Mouse (Mus musculus) heart, embryonic 16.5 days (tissue): ENCODE data around the gene Gpr21. TPM values are rescaled to one million over a fixed set of nuclear protein-coding genes. Genes with fewer than 3 reads are reported as not detected.

Source experiments
- ATAC-seq: fragments of 200-750 bp; cut with Nextera tagmentation; replicated peaks from 2 replicates; pipeline ENCODE4 v1.8.0; 2017; ENCODE audit warnings: moderate number of reproducible peaks; ENCODE audit not compliant: insufficient read depth, low FRiP score; ENCODE audit errors: extremely low read depth
- H3K27ac ChIP-seq: fragments of 300-500 bp; sonication (generic); 2 replicates; pipeline ENCODE4 v1.5.1; 2014; ENCODE audit warnings: mild to moderate bottlenecking, low read length, control low read depth, moderate library complexity
- H3K27me3 ChIP-seq: fragments of 300-500 bp; sonication (generic); 2 replicates; pipeline ENCODE4 v1.6.1; 2014; ENCODE audit warnings: low read length, mixed read lengths; ENCODE audit not compliant: control insufficient read depth, insufficient read depth
- H3K36me3 ChIP-seq: fragments of 300-500 bp; sonication (generic); 2 replicates; pipeline ENCODE4 v1.6.1; 2014; ENCODE audit not compliant: control insufficient read depth, insufficient read depth
- H3K4me1 ChIP-seq: fragments of 300-500 bp; sonication (generic); 2 replicates; pipeline ENCODE4 v1.6.1; 2014; ENCODE audit warnings: low read length, mixed read lengths; ENCODE audit not compliant: control insufficient read depth, insufficient read depth
- H3K4me2 ChIP-seq: fragments of 300-500 bp; sonication (generic); 2 replicates; pipeline ENCODE4 v1.6.1; 2014; ENCODE audit warnings: low read depth, mild to moderate bottlenecking, control low read depth, low read length
- H3K4me3 ChIP-seq: fragments of 300-500 bp; sonication (generic); 2 replicates; pipeline ENCODE4 v1.5.1; 2014; ENCODE audit warnings: mild to moderate bottlenecking, control low read depth, low read length
- H3K9ac ChIP-seq: fragments of 300-500 bp; sonication (generic); 2 replicates; pipeline ENCODE4 v1.6.1; 2014; ENCODE audit warnings: low read length, control low read depth
- H3K9me3 ChIP-seq: fragments of 300-500 bp; sonication (generic); replicated peaks from 2 replicates; pipeline ENCODE4 v1.6.1; 2016; ENCODE audit warnings: low read length; ENCODE audit not compliant: control insufficient read depth
- WGBS: fragments of 180-500 bp; shearing (Covaris S2); extraction: QIAGEN DNeasy Blood & Tissue Kit; methylation state at CpG from one replicate; pipeline ENCODE4 v1.1.7; 2014; 5-methylcytosine and 5-hydroxymethylcytosine counted together
- polyA plus RNA-seq: library from polyadenylated mRNA; unstranded; fragments of >200 nt; fragmentation: Nextera tagmentation; extraction: Ambion mirVana; gene quantifications from 2 replicates; pipeline ENCODE4 v1.2.1, GENCODE M21; 2015

Gene Gpr21
- polyA plus RNA-seq, 1 experiment from 2014 or later, result 1.2 TPM

DNA sequence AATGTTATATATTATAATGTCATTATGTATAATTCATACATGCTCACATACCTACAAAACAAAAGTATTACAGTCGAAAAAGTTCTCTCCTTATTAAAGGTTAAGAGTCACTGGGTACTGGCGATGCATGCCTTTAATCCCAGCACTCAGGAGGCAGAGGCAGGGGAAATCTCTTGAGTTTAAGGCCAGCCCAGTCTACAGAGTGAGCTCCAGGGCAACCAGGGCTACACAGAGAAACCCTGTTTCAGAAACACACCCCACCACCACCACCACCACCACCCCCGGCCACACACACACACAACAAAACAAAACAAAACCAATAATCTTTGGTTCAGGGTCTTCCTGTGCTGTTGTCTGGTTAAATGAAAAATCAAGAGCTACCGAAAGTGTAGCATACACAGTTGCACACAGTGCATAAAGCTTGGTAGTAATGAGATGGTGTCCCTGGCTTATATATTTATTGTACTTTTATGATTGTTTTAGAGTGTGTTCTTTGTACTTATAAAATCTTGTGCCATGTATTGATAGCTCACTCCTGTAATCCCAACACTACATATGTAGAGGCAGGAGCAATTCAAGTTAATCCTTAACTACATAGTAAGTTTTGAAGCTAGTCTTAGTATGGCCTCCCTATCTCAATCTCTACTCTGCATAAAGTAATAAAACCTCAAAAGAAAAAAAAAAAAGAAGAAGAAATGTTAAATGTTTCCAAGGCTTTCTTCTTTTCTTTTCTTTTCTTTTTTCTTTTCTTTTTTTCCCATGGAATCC is 4.8 kb upstream of the Gpr21 start:
- H3K27ac ChIP-seq, result no peak overlapping the region

DNA sequence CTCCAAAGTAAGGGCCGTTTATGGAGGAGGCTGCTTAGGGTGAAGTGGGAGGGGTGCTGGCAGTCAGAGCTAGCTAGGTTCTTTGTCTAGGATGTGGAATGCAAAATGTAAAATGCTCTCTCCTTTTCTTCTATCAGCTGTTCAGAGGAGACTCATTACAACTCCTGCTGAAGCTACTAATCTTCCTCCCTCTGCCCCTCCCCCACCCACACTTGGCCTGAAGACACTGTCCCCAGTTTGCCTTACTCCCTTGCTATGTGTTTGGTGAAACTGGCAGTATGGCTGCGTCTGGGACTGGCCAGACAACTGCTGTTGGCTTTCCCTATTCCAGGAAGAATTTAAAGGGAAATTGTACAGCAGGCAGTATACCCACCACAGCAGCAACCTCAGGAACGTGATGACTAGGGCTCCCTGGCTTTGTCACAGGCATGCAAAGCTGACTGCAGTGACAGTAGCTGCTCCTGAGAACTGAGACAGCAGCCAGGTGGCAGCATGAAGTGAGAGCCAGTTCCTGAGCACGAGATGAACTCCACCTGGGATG is 860 bp downstream of the Gpr21 start:
- H3K27me3 ChIP-seq, result no peaks in the 10 kb centered on the region
- ATAC-seq, result no peak
- H3K4me2 ChIP-seq, result peak overlapping the region; percentile 21; the same call in 1 of the 2 replicates
- H3K4me1 ChIP-seq, result peaks cover 6% of the 10 kb centered on the region; the same call in 1 of the 2 replicates
- 46% methylated on average over 4 of the region's 4 CpGs for WGBS
- peak overlapping the region; percentile 14; the same call in 1 of the 2 replicates for H3K4me3 ChIP-seq
- H3K27ac ChIP-seq, result no peak overlapping the region
- H3K9ac ChIP-seq, result no peak overlapping the region
- no peaks in the 10 kb centered on the region for H3K9me3 ChIP-seq
- H3K36me3 ChIP-seq, result peaks cover 5% of the 10 kb centered on the region

More for the DNA sequence above, 4.8 kb upstream of the Gpr21 start:
- Histone ChIP-seq H3K4me3 (no peak overlapping the region), H3K36me3 (peaks cover 16% of the 10 kb centered on the region), H3K9me3 (no peaks in the 10 kb centered on the region), H3K9ac (no peak overlapping the region), H3K27me3 (no peaks in the 10 kb centered on the region), H3K4me2 (no peak overlapping the region), H3K4me1 (no peaks in the 10 kb centered on the region)
- no peak for ATAC-seq
- WGBS, result 87% methylated on average over 4 of the region's 4 CpGs

DNA sequence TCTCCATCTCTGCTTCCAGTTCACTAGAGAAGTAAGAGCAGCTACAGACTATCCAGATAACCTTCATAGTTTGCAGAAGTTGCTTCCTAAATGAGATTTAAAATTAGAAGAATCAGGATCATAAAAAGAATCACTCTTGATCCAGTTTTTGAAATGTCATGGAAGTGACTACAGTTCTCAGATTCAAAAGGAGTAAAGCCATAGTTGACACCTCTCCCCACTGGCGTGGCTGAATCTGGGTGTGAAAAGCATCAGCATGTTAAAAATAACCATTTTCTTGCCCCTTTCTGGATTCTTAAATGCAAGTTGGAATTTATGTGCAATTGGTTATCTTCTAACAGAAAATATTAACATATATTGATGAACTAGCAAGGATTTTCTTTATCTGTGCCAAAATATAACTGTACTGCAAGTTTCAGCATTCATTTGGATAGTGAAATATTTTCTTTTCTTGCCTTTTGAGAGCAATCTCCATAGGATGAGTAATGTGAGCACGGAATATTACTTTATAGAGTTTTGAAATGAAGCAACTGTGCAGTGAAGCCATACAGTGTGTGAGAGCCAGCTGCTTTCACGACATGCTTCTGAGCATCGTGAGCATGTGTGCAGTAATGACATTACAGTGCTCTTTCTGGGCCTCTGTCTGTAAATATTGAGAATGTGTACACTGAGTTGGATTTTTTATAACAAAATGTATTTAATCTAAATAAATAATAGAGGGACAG is 2.6 kb downstream of the Gpr21 start:
- Histone ChIP-seq H3K4me2 (no peak overlapping the region), H3K9me3 (no peaks in the 10 kb centered on the region), H3K4me1 (peaks cover 6% of the 10 kb centered on the region; the same call in 1 of the 2 replicates), H3K36me3 (peaks cover 2% of the 10 kb centered on the region; the same call in 1 of the 2 replicates), H3K4me3 (no peak overlapping the region), H3K27me3 (no peaks in the 10 kb centered on the region), H3K9ac (no peak overlapping the region), H3K27ac (no peak overlapping the region)
- no peak for ATAC-seq
- 84% methylated on average over 4 of the region's 4 CpGs for WGBS

DNA sequence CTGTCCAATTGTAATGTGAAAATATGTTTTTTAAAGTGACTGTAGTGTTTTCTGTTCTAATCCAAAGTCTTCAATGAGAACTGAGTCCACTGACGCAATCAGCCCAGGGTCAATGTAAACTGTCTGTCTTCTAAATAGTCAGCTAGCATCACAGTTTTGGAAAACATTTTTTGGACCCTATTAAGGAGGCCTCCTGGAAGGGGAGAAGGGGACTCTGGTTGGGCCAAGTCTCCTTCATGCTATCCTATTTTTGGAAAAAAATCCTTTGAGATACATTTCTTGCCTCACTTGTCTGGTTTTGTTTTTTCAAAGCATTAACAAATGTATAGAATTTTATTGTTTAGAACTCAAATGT is 3.1 kb downstream of the Gpr21 start:
- Histone ChIP-seq H3K4me1 (peaks cover 6% of the 10 kb centered on the region; the same call in 1 of the 2 replicates), H3K4me3 (no peak overlapping the region), H3K27ac (no peak overlapping the region), H3K27me3 (no peaks in the 10 kb centered on the region), H3K4me2 (no peak overlapping the region), H3K36me3 (peaks cover 2% of the 10 kb centered on the region; the same call in 1 of the 2 replicates), H3K9me3 (no peaks in the 10 kb centered on the region), H3K9ac (no peak overlapping the region)
- WGBS, result 89% methylated on average over 1 of the region's 1 CpGs
- no peak for ATAC-seq

DNA sequence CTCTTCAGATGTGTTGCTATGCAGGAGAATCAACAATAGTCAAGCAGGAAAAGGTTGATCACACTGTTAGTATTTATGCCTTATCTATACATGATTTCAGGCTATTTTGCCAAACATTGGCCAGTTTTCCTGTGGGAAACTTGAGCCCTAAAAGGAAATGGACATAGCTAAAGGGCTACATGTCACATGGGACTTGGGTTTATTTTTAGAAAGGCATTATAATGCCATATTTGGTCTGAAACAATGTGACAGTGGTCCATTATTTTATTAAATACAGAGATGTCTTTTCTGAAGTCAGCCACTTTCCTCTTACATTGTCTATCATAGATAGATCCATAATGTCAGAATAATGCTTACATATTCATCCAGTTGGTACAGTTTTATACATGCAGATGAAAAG is 11.5 kb downstream of the Gpr21 start:
- ATAC-seq, result no peak

DNA sequence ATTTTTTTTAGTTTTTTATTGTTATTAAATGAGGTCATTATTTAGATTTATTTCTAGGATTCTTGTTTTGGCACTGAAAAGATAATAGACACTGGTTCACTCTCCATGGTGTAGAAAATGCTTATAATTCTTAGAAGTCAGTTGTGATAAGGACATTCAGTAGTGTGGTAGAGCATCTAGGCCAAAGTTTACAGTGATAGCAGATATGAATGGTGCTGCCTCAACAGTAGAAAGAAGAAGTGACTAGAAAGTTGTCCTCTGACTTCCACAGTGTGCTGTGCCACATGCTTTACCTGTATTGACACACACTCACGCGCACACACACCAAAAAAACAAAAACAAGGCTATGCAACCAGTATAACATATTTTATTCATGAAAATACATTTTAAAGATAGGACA is 13.3 kb downstream of the Gpr21 start:
- H3K27ac ChIP-seq, result no peak overlapping the region
- no peak overlapping the region for H3K4me3 ChIP-seq
- ATAC-seq, result no peak
- 92% methylated on average over 2 of the region's 2 CpGs for WGBS
- H3K4me1 ChIP-seq, result peaks cover 7% of the 10 kb centered on the region
- H3K4me2 ChIP-seq, result no peak overlapping the region
- no peaks in the 10 kb centered on the region for H3K9me3 ChIP-seq
- H3K36me3 ChIP-seq, result peaks cover 5% of the 10 kb centered on the region; the same call in 1 of the 2 replicates
- H3K9ac ChIP-seq, result no peak overlapping the region
- no peaks in the 10 kb centered on the region for H3K27me3 ChIP-seq

More for the DNA sequence above, 11.5 kb downstream of the Gpr21 start:
- Histone ChIP-seq H3K27me3 (no peaks in the 10 kb centered on the region), H3K4me2 (no peak overlapping the region), H3K36me3 (no peaks in the 10 kb centered on the region; the same call in 1 of the 2 replicates), H3K4me1 (peaks cover 7% of the 10 kb centered on the region), H3K9me3 (no peaks in the 10 kb centered on the region), H3K4me3 (no peak overlapping the region), H3K9ac (no peak overlapping the region), H3K27ac (0 out of 2 replicates have a peak overlapping the region, but pooled peaks have one; percentile 8)

DNA sequence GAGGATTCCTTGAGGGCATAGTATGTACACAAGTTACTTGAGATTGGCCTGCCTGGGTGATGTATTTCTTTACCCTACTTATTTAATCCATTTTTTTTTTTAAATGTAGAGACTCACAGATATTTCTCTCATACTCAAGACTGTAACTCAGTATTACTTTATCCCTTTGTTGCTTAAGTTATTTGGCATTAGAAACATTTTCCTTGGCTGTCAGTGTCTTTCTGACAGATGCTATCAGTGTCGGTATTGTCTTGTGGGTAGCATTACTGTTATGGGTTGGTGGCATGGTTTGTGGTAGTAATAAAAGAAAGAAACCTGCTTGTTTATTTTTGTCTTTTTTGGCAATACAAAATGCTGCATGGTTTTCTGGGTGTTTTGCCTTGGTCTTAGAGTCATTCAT is 14.6 kb downstream of the Gpr21 start:
- H3K27ac ChIP-seq, result no peak overlapping the region
- peaks cover 5% of the 10 kb centered on the region; the same call in 1 of the 2 replicates for H3K36me3 ChIP-seq
- H3K27me3 ChIP-seq, result no peaks in the 10 kb centered on the region
- ATAC-seq, result no peak
- H3K9ac ChIP-seq, result no peak overlapping the region
- H3K9me3 ChIP-seq, result no peaks in the 10 kb centered on the region
- WGBS, result 80% methylated on average over 1 of the region's 1 CpGs
- no peak overlapping the region for H3K4me2 ChIP-seq
- H3K4me3 ChIP-seq, result no peak overlapping the region
- H3K4me1 ChIP-seq, result peaks cover 7% of the 10 kb centered on the region

DNA sequence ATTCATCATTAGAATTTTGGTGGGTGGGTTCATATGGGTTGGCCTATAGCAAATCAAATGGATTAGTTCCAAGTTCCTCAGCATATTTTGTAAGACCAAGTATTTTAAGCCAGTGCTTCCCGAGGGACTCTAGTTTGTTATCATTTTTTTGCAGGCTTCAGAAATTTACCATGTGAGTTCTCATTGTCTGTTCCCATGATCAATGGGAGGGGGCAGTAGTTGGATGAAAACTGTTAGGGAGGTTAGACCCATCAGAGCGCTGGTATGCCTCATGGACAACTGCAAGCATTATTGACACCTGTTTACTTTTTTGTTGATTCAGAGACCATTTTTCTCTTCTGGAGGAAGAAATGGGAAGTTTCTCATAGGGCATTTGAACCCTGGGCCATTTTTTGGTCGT is 15.5 kb downstream of the Gpr21 start:
- ATAC-seq, result no peak
- Histone ChIP-seq H3K4me2 (no peak overlapping the region), H3K4me1 (peaks cover 7% of the 10 kb centered on the region), H3K36me3 (peaks cover 5% of the 10 kb centered on the region), H3K9me3 (no peaks in the 10 kb centered on the region), H3K4me3 (no peak overlapping the region), H3K9ac (no peak overlapping the region), H3K27ac (no peak overlapping the region), H3K27me3 (no peaks in the 10 kb centered on the region)
- WGBS, result 67% methylated on average over 3 of the region's 3 CpGs
